Mouse (Mus musculus): ENCODE results near the gene Ndufaf3.

DNA sequence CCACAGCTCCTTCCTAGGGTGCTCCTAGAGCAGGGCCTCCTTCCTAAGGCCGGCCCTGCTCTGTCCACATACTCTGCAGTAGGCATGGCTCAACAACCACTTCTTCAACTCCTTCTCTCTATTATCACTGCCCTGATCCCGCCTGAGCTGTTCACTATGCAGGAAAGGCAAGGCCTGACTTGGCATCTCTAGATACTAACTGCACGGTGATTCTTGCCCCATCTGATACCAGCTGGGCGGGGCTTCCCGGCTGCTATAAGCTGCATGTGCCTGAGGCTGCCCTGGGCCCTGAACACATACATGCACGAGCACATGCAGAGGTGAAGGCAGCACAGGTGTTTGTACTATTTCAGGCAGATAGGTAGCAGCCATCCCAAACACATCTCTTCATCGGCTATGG, 3.1 kb downstream of the Ndufaf3 start:
- TF ChIP-seq CTCF (IDR thresholded peaks at IDR 0.05; ENCODE audit: low read depth, low read length): no peak
- TF ChIP-seq GATA1 (IDR thresholded peaks at IDR 0.05; ENCODE audit: borderline replicate concordance, low read length): no peak
- no peak for TF ChIP-seq POLR2AphosphoS5 (IDR thresholded peaks at IDR 0.05; ENCODE audit: insufficient replicate concordance, low read depth, low read length)
- no peak for TF ChIP-seq TAL1 (conservative IDR thresholded peaks at IDR 0.05; ENCODE audit: low read depth, low read length)
- no peak for TF ChIP-seq GATA2 (IDR thresholded peaks at IDR 0.05; ENCODE audit: borderline replicate concordance, low read depth, low read length)
